Mouse (Mus musculus) CH12.LX (cell line): ENCODE data around the gene Myo16.

Experiments used
- BHLHE40 ChIP-seq: IDR thresholded peaks from 2 replicates; pipeline ENCODE4 v1.6.1; 2011; ENCODE audit warnings: mild to moderate bottlenecking, low read depth, low read length, improper control_type of control experiment
- ETS1 ChIP-seq: conservative IDR thresholded peaks from 2 replicates; pipeline ENCODE4 v1.6.1; 2012; ENCODE audit warnings: low read depth, mild to moderate bottlenecking, inconsistent platforms, low read length, improper control_type of control experiment, moderate library complexity
- MAX ChIP-seq: IDR thresholded peaks from 2 replicates; pipeline ENCODE4 v1.6.1; 2011; ENCODE audit warnings: low read length, improper control_type of control experiment
- MAZ ChIP-seq: IDR thresholded peaks from 2 replicates; pipeline ENCODE4 v1.6.1; 2012; ENCODE audit warnings: low read depth, mild to moderate bottlenecking, inconsistent platforms, low read length, improper control_type of control experiment, moderate library complexity
- NRF1 ChIP-seq: IDR thresholded peaks from 2 replicates; pipeline ENCODE4 v1.6.1; 2014; ENCODE audit warnings: low read depth, mild to moderate bottlenecking, inconsistent platforms, low read length, improper control_type of control experiment, moderate library complexity
- POLR2A ChIP-seq: IDR thresholded peaks from 2 replicates; pipeline ENCODE4 v1.6.1; 2011; ENCODE audit warnings: low read depth, mild to moderate bottlenecking, improper control_type of control experiment, low read length
- ZNF384 ChIP-seq: IDR thresholded peaks from 2 replicates; pipeline ENCODE4 v1.6.1; 2012; ENCODE audit warnings: low read depth, low read length, improper control_type of control experiment, inconsistent platforms

- TF ChIP-seq BHLHE40 (no peak), ZNF384 (no peak), ETS1 (0 out of 2 replicates have a peak, but pooled peaks have one; percentile 7), NRF1 (no peak), MAX (no peak), MAZ (no peak), POLR2A (no peak)
These were observed 240.8 kb downstream of the Myo16 start for GRCm38 (mm10) chr8:10394506-10394905.
